Mouse (Mus musculus): ENCODE data around the gene Serpinb1c. TPM values are rescaled to one million over a fixed set of nuclear protein-coding genes. Genes with fewer than 3 reads are reported as not detected.
"Not testable (repeated sequence)": the region's sequence is repeated elsewhere in the genome, so short reads cannot be mapped to it uniquely, and the experiment has no call there.

Gene Serpinb1c
- total and polyA plus RNA-seq, 3 experiments, result not detected

GRCm38 (mm10) chr13:32866484-32866883, 31.5 kb downstream of the Serpinb1c start:
- peak; percentile 77 for DNase-seq

- DNase-seq, result peak; percentile 21
These were observed 32.4 kb downstream of the Serpinb1c start for GRCm38 (mm10) chr13:32865591-32865990.

- not testable (repeated sequence) for DNase-seq
These were observed 33.5 kb downstream of the Serpinb1c start for GRCm38 (mm10) chr13:32864529-32864928.

- no peak for DNase-seq
These were observed 34.6 kb downstream of the Serpinb1c start for GRCm38 (mm10) chr13:32863456-32863855.

GRCm38 (mm10) chr13:32860821-32861220, 37.2 kb downstream of the Serpinb1c start:
- DNase-seq, result peak; percentile 50

- DNase-seq, result no peak
These were observed 44.9 kb downstream of the Serpinb1c start for GRCm38 (mm10) chr13:32853073-32853472.

GRCm38 (mm10) chr13:32852539-32852938, 45.5 kb downstream of the Serpinb1c start:
- DNase-seq, result no peak

GRCm38 (mm10) chr13:32851967-32852366, 46.0 kb downstream of the Serpinb1c start:
- DNase-seq, result peak; percentile 58

- peak; percentile 84 for DNase-seq
These were observed 47.2 kb downstream of the Serpinb1c start, which contains the start of gene Serpinb1a for GRCm38 (mm10) chr13:32850668-32851404. Serpinb1a (minus strand) TSS chr13:32851185.

GRCm38 (mm10) chr13:32850156-32850555, 47.9 kb downstream of the Serpinb1c start:
- no peak for DNase-seq

- no peak for DNase-seq
These were observed 48.4 kb downstream of the Serpinb1c start for GRCm38 (mm10) chr13:32849531-32850123.

GRCm38 (mm10) chr13:32849092-32849491, 48.9 kb downstream of the Serpinb1c start:
- DNase-seq, result no peak

GRCm38 (mm10) chr13:32846221-32846620, 51.8 kb downstream of the Serpinb1c start:
- no peak for DNase-seq

- DNase-seq, result no peak
These were observed 56.7 kb downstream of the Serpinb1c start for GRCm38 (mm10) chr13:32841349-32841748.

GRCm38 (mm10) chr13:32839314-32839713, 58.7 kb downstream of the Serpinb1c start:
- no peak for DNase-seq

- DNase-seq, result no peak
These were observed 63.5 kb downstream of the Serpinb1c start for GRCm38 (mm10) chr13:32834513-32834912.

GRCm38 (mm10) chr13:32833237-32833636, 64.8 kb downstream of the Serpinb1c start:
- DNase-seq, result no peak

GRCm38 (mm10) chr13:32832776-32833175, 65.2 kb downstream of the Serpinb1c start:
- peak; percentile 38 for DNase-seq

GRCm38 (mm10) chr13:32831505-32832273, 66.3 kb downstream of the Serpinb1c start:
- DNase-seq, result peak; percentile 53
